Mouse (Mus musculus): ENCODE results near the gene Gtf3c5. TPM values are rescaled to one million over a fixed set of nuclear protein-coding genes. Genes with fewer than 3 reads are reported as not detected.

Gtf3c5 gene
- 13.3 and 15.4 TPM in 2 replicates for polyA plus RNA-seq (2012; rRNA removed)

GRCm38 (mm10) chr2:28583651-28584050 lies at the start of gene Gtf3c5:
Gtf3c5 (minus strand) TSS chr2:28583751.
- H3K36me3 ChIP-seq (ENCODE audit: control insufficient read depth, insufficient read depth, low read length) = no peaks in the 10 kb centered on the region
- H3K27me3 ChIP-seq (ENCODE audit: control insufficient read depth, insufficient read depth, low read length) = no peaks in the 10 kb centered on the region
- peak within 1 kb of the TSS; percentile 85 for H3K4me3 ChIP-seq (ENCODE audit: extremely low read depth, insufficient read depth, insufficient read length)
- DNase-seq (ENCODE audit: low read depth in 1 of 2, low spot score in 2 of 2) = no peak
- peak within 1 kb of the TSS; percentile 68 for H3K27ac ChIP-seq (ENCODE audit: insufficient read depth, low read length)
- TF ChIP-seq CTCF (IDR thresholded peaks at IDR 0.05; ENCODE audit: extremely low read depth, insufficient read depth, insufficient read length, insufficient replicate concordance) (no peak), POLR2A (IDR thresholded peaks at IDR 0.05; ENCODE audit: low read depth, low read length) (no peak)
- no peaks in the 10 kb centered on the region for H3K4me1 ChIP-seq (ENCODE audit: control insufficient read depth, insufficient read depth, insufficient read length)
- 83% methylated on average over 9 of the region's 9 CpGs for WGBS

DNA sequence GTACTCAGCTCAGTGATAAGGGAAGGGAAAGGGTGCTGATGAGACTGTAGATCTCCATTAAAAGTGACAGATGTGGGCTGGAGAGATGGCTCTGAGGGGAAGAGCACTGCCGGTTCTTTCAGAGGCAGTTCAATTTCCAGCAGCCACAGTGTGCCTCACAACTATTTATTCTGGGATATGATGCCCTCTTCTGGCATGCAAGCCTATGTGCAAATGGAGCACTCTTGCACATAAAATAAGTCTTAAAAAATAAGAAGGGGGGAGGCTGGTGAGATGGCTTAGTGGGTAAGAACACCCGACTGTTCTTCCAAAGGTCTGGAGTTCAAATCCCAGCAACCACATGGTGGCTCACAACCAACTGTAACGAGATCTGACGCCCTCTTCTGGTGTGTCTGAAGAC lies 49.6 kb upstream of the Gtf3c5 start:
- Histone ChIP-seq H3K4me1 (ENCODE audit: control insufficient read depth, insufficient read depth, insufficient read length) (no peaks in the 10 kb centered on the region), H3K27ac (ENCODE audit: insufficient read depth, low read length) (no peak overlapping the region)
- no peak for TF ChIP-seq CTCF (IDR thresholded peaks at IDR 0.05; ENCODE audit: extremely low read depth, insufficient read depth, insufficient read length, insufficient replicate concordance)
- TF ChIP-seq POLR2A (IDR thresholded peaks at IDR 0.05; ENCODE audit: low read depth, low read length) = no peak

DNA sequence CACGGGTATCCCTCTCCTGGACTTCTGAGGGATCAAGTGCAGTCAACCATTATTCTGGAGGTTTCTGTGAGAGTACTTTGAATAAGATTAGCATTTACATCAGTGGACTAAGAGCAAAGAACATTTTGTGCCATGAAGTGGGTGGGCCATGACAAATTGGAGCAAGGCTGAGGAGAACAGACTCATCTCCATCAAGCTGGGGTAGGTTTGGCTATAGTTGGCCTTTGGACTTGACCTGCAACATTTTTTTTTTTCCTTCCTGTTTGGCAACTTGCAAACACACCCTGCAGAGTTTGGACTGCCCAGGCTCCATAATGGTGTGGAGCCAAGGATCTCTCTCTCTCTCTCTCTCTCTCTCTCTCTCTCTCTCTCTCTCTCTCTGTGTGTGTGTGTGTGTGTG lies 49.1 kb upstream of the Gtf3c5 start:
- Histone ChIP-seq H3K4me1 (ENCODE audit: control insufficient read depth, insufficient read depth, insufficient read length) (no peaks in the 10 kb centered on the region), H3K36me3 (ENCODE audit: control insufficient read depth, insufficient read depth, low read length) (no peaks in the 10 kb centered on the region), H3K27me3 (ENCODE audit: control insufficient read depth, insufficient read depth, low read length) (no peaks in the 10 kb centered on the region), H3K27ac (ENCODE audit: insufficient read depth, low read length) (no peak overlapping the region), H3K4me3 (ENCODE audit: extremely low read depth, insufficient read depth, insufficient read length) (no peak overlapping the region)
- 87% methylated on average over 1 of the region's 1 CpGs for WGBS
- DNase-seq (ENCODE audit: low read depth in 1 of 2, low spot score in 2 of 2) = no peak
- TF ChIP-seq CTCF (IDR thresholded peaks at IDR 0.05; ENCODE audit: extremely low read depth, insufficient read depth, insufficient read length, insufficient replicate concordance) = no peak
- no peak for TF ChIP-seq POLR2A (IDR thresholded peaks at IDR 0.05; ENCODE audit: low read depth, low read length)

More for the DNA sequence above, 49.6 kb upstream of the Gtf3c5 start:
- no peak for DNase-seq (ENCODE audit: low read depth in 1 of 2, low spot score in 2 of 2)
- Histone ChIP-seq H3K4me3 (ENCODE audit: extremely low read depth, insufficient read depth, insufficient read length) (no peak overlapping the region), H3K36me3 (ENCODE audit: control insufficient read depth, insufficient read depth, low read length) (no peaks in the 10 kb centered on the region), H3K27me3 (ENCODE audit: control insufficient read depth, insufficient read depth, low read length) (no peaks in the 10 kb centered on the region)
- WGBS = 19% methylated on average over 4 of the region's 4 CpGs

DNA sequence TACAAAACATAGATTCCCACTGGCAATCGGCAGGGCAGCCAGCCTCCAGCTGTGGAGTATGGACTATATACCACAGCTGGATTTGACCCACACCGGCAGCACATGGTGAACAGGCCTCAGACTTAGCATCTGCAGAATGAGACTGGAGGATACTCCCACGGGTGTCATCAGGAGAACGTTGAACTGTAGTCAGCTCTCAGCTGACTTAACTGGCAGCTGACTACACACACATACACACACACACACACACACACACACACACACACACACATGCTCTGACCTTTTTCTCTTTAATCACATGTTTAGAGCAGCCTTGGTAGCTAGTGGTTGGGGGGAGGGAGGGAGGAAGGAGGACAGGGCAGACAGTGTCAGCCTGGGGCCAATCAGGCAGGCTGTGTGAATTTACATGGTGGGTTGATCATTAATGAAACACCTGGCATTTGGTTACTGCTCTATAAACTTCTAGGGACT lies 46.4 kb upstream of the Gtf3c5 start:
- WGBS = 40% methylated on average over 4 of the region's 4 CpGs
- no peak for DNase-seq (ENCODE audit: low read depth in 1 of 2, low spot score in 2 of 2)

GRCm38 (mm10) chr2:28628053-28628452 lies 44.5 kb upstream of the Gtf3c5 start:
- WGBS = 63% methylated on average over 2 of the region's 2 CpGs

More for the DNA sequence above, 46.4 kb upstream of the Gtf3c5 start:
- Histone ChIP-seq H3K27ac (ENCODE audit: insufficient read depth, low read length) (no peak overlapping the region), H3K27me3 (ENCODE audit: control insufficient read depth, insufficient read depth, low read length) (no peaks in the 10 kb centered on the region), H3K4me3 (ENCODE audit: extremely low read depth, insufficient read depth, insufficient read length) (no peak overlapping the region), H3K36me3 (ENCODE audit: control insufficient read depth, insufficient read depth, low read length) (no peaks in the 10 kb centered on the region), H3K4me1 (ENCODE audit: control insufficient read depth, insufficient read depth, insufficient read length) (no peaks in the 10 kb centered on the region)
- TF ChIP-seq CTCF (IDR thresholded peaks at IDR 0.05; ENCODE audit: extremely low read depth, insufficient read depth, insufficient read length, insufficient replicate concordance) = no peak
- no peak for TF ChIP-seq POLR2A (IDR thresholded peaks at IDR 0.05; ENCODE audit: low read depth, low read length)

GRCm38 (mm10) chr2:28626038-28626437 lies 42.5 kb upstream of the Gtf3c5 start:
- TF ChIP-seq POLR2A (IDR thresholded peaks at IDR 0.05; ENCODE audit: low read depth, low read length) = no peak
- TF ChIP-seq CTCF (IDR thresholded peaks at IDR 0.05; ENCODE audit: extremely low read depth, insufficient read depth, insufficient read length, insufficient replicate concordance) = no peak
- no peak for DNase-seq (ENCODE audit: low read depth in 1 of 2, low spot score in 2 of 2)
- 82% methylated on average over 3 of the region's 3 CpGs for WGBS
- Histone ChIP-seq H3K27me3 (ENCODE audit: control insufficient read depth, insufficient read depth, low read length) (no peaks in the 10 kb centered on the region), H3K4me3 (ENCODE audit: extremely low read depth, insufficient read depth, insufficient read length) (no peak overlapping the region), H3K36me3 (ENCODE audit: control insufficient read depth, insufficient read depth, low read length) (no peaks in the 10 kb centered on the region), H3K27ac (ENCODE audit: insufficient read depth, low read length) (no peak overlapping the region), H3K4me1 (ENCODE audit: control insufficient read depth, insufficient read depth, insufficient read length) (peaks cover 4% of the 10 kb centered on the region; the same call in 1 of the 2 replicates)

More at GRCm38 (mm10) chr2:28628053-28628452, 44.5 kb upstream of the Gtf3c5 start:
- H3K27ac ChIP-seq (ENCODE audit: insufficient read depth, low read length) = no peak overlapping the region
- no peak overlapping the region for H3K4me3 ChIP-seq (ENCODE audit: extremely low read depth, insufficient read depth, insufficient read length)
- no peaks in the 10 kb centered on the region for H3K27me3 ChIP-seq (ENCODE audit: control insufficient read depth, insufficient read depth, low read length)
- no peak for DNase-seq (ENCODE audit: low read depth in 1 of 2, low spot score in 2 of 2)
- H3K36me3 ChIP-seq (ENCODE audit: control insufficient read depth, insufficient read depth, low read length) = no peaks in the 10 kb centered on the region
- no peaks in the 10 kb centered on the region for H3K4me1 ChIP-seq (ENCODE audit: control insufficient read depth, insufficient read depth, insufficient read length)
- TF ChIP-seq POLR2A (IDR thresholded peaks at IDR 0.05; ENCODE audit: low read depth, low read length) (no peak), CTCF (IDR thresholded peaks at IDR 0.05; ENCODE audit: extremely low read depth, insufficient read depth, insufficient read length, insufficient replicate concordance) (no peak)

DNA sequence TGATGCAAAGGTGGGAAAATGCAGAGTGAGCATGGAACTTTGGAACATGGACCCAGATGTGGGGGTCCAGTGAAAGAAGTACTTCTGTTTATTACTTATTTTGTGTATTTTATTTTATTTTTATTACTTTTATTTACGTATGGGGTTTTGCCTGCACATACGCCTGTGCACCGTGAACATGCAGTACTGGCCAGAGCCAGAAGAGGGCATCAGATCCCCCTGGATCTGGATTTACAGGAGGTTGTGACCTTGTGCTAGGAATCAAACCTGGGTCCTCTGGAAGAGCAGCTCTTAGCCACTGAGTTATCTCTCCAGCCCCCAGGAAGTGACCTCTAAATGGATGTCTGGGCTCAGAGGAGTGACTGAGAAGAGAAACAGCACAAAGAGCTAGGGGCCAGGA lies 41.3 kb upstream of the Gtf3c5 start:
- Histone ChIP-seq H3K4me3 (ENCODE audit: extremely low read depth, insufficient read depth, insufficient read length) (no peak overlapping the region), H3K36me3 (ENCODE audit: control insufficient read depth, insufficient read depth, low read length) (no peaks in the 10 kb centered on the region), H3K4me1 (ENCODE audit: control insufficient read depth, insufficient read depth, insufficient read length) (peaks cover 7% of the 10 kb centered on the region; the same call in 1 of the 2 replicates), H3K27ac (ENCODE audit: insufficient read depth, low read length) (no peak overlapping the region), H3K27me3 (ENCODE audit: control insufficient read depth, insufficient read depth, low read length) (no peaks in the 10 kb centered on the region)
- WGBS = 90% methylated on average over 3 of the region's 3 CpGs
- DNase-seq (ENCODE audit: low read depth in 1 of 2, low spot score in 2 of 2) = no peak
- TF ChIP-seq POLR2A (IDR thresholded peaks at IDR 0.05; ENCODE audit: low read depth, low read length) (no peak), CTCF (IDR thresholded peaks at IDR 0.05; ENCODE audit: extremely low read depth, insufficient read depth, insufficient read length, insufficient replicate concordance) (no peak)
